Mouse (Mus musculus) limb, embryonic 11.5 days (tissue): ENCODE results near the gene Mfsd14b. TPM values are rescaled to one million over a fixed set of nuclear protein-coding genes. Genes with fewer than 3 reads are reported as not detected.

Source experiments
- ATAC-seq: fragments of 200-750 bp; cut with Nextera tagmentation; 2 replicates; pipeline ENCODE4 v1.8.0; 2017; ENCODE audit warnings: low read depth; ENCODE audit not compliant: insufficient number of reproducible peaks, low FRiP score, low TSS enrichment
- DNase-seq: peaks from one replicate; pipeline ENCODE4 v3.0.0-alpha.2; 2015; ENCODE audit warnings: low spot score
- H3K27ac ChIP-seq: fragments of 300-500 bp; sonication (generic); replicated peaks from 2 replicates; pipeline ENCODE4 v1.5.1; 2014; ENCODE audit warnings: low read depth, mild to moderate bottlenecking, low read length
- H3K27me3 ChIP-seq: fragments of 300-500 bp; sonication (generic); 2 replicates; pipeline ENCODE4 v1.6.1; 2014; ENCODE audit warnings: mild to moderate bottlenecking, low read length, mixed read lengths; ENCODE audit not compliant: control insufficient read depth, insufficient read depth
- H3K36me3 ChIP-seq: fragments of 300-500 bp; sonication (generic); 2 replicates; pipeline ENCODE4 v1.6.1; 2014; ENCODE audit warnings: mild to moderate bottlenecking, low read length, moderate library complexity, mixed read lengths; ENCODE audit not compliant: control insufficient read depth, insufficient read depth
- H3K4me1 ChIP-seq: fragments of 300-500 bp; sonication (generic); 2 replicates; pipeline ENCODE4 v1.6.1; 2014; ENCODE audit warnings: low read length, mixed read lengths; ENCODE audit not compliant: control insufficient read depth, insufficient read depth
- H3K4me2 ChIP-seq: fragments of 300-500 bp; sonication (generic); 2 replicates; pipeline ENCODE4 v1.6.1; 2014; ENCODE audit warnings: low read depth, mild to moderate bottlenecking, moderate library complexity; ENCODE audit not compliant: severe bottlenecking
- H3K4me3 ChIP-seq: fragments of 300-500 bp; sonication (generic); 2 replicates; pipeline ENCODE4 v1.5.1; 2014; ENCODE audit warnings: low read depth, low read length
- H3K9ac ChIP-seq: fragments of 300-500 bp; sonication (generic); 2 replicates; pipeline ENCODE4 v1.6.1; 2014; ENCODE audit warnings: mild to moderate bottlenecking, low read length
- H3K9me3 ChIP-seq: fragments of 300-500 bp; sonication (generic); 2 replicates; pipeline ENCODE4 v1.6.1; 2016; ENCODE audit warnings: low read length; ENCODE audit not compliant: control insufficient read depth
- WGBS: fragments of 180-500 bp; shearing (Covaris S2); extraction: QIAGEN DNeasy Blood & Tissue Kit; methylation state at CpG from one replicate; pipeline ENCODE4 v1.1.7; 2014; 5-methylcytosine and 5-hydroxymethylcytosine counted together
- polyA plus RNA-seq: library from polyadenylated mRNA; unstranded; fragments of >200 nt; fragmentation: Nextera tagmentation; extraction: Ambion mirVana; gene quantifications from 2 replicates; pipeline ENCODE4 v1.2.1, GENCODE M21; 2014

Gene Mfsd14b
- 49.3 and 53.6 TPM in 2 replicates for polyA plus RNA-seq

DNA sequence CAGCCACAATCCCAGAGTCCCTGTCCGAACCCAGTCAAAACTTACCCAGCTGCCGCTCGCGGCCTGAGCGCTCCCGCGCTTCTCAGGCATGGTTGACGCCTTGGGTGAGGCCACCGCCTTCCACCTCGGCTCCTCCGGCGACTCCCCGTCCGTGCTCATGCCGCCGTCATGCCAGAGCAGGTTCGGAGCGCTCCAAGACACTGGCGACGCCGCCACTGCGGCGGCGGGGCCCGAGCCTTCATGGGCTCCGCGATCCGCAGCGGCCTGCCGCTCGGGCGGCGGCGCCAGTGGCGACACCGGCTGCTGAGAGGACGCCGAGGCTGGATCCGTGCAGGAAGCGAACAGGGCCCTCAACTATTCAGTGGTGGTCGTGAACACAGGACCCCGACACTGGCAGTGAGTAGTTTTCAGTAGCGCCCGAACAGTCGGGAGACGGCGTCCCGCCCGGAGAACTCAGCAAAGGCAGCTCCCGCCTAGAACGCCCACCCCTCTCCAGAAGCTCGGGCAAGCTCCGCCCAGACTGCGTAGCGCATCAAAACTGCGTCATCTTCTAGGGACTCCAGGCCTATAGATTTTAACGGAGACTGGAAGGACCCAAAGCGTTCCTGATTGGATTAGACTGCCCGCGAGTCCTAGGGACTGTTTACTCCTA, at the start of gene Mfsd14b:
Gene Mfsd14b (minus strand): TSS at position 517 of the 652 bp plus-strand sequence.
- Histone ChIP-seq H3K27ac (peak within 1 kb of the TSS; percentile 84), H3K27me3 (no peaks in the 10 kb centered on the region), H3K4me1 (no peaks in the 10 kb centered on the region), H3K9me3 (peaks cover 3% of the 10 kb centered on the region; the same call in 1 of the 2 replicates), H3K4me3 (peak within 1 kb of the TSS; percentile 84), H3K9ac (peak within 1 kb of the TSS; percentile 93), H3K36me3 (no peaks in the 10 kb centered on the region), H3K4me2 (peak within 1 kb of the TSS; percentile 68)
- peak; percentile 100 for ATAC-seq
- WGBS = under 1% methylated on average over 60 of the region's 60 CpGs
- peak; percentile 91 for DNase-seq

GRCm38 (mm10) chr13:65149940-65150339, 37.2 kb upstream of the Mfsd14b start, which contains the start of gene Olfr466:
TSS of gene Olfr466 (plus strand) at chr13:65150240.
- no peak within 1 kb of the TSS for H3K27ac ChIP-seq
- no peak for DNase-seq
- 56% methylated on average over 1 of the region's 1 CpGs for WGBS
- H3K36me3 ChIP-seq = no peaks in the 10 kb centered on the region
- no peak within 1 kb of the TSS for H3K9ac ChIP-seq
- no peaks in the 10 kb centered on the region for H3K27me3 ChIP-seq
- no peaks in the 10 kb centered on the region for H3K4me1 ChIP-seq
- H3K4me3 ChIP-seq = no peak within 1 kb of the TSS
- H3K9me3 ChIP-seq = no peaks in the 10 kb centered on the region
- no peak for ATAC-seq
- H3K4me2 ChIP-seq = no peak within 1 kb of the TSS

- H3K36me3 ChIP-seq = no peaks in the 10 kb centered on the region
- DNase-seq = no peak
- no peaks in the 10 kb centered on the region for H3K4me1 ChIP-seq
- H3K27me3 ChIP-seq = no peaks in the 10 kb centered on the region
- no peak within 1 kb of the TSS for H3K4me2 ChIP-seq
- no peak for ATAC-seq
- H3K4me3 ChIP-seq = no peak within 1 kb of the TSS
- 83% methylated on average over 4 of the region's 4 CpGs for WGBS
- no peak within 1 kb of the TSS for H3K27ac ChIP-seq
- no peaks in the 10 kb centered on the region for H3K9me3 ChIP-seq
- no peak within 1 kb of the TSS for H3K9ac ChIP-seq
These were observed 25.0 kb upstream of the Mfsd14b start, which contains the start of gene Olfr465-ps1 for GRCm38 (mm10) chr13:65137789-65138188. TSS of gene Olfr465-ps1 (plus strand) at chr13:65138089.

GRCm38 (mm10) chr13:65127063-65127847, 14.5 kb upstream of the Mfsd14b start:
- no peak overlapping the region for H3K9ac ChIP-seq
- H3K4me1 ChIP-seq = no peaks in the 10 kb centered on the region
- ATAC-seq (no peak), DNase-seq (no peak)
- no peaks in the 10 kb centered on the region for H3K36me3 ChIP-seq
- H3K4me3 ChIP-seq = no peak overlapping the region
- no peaks in the 10 kb centered on the region for H3K9me3 ChIP-seq
- H3K27me3 ChIP-seq = no peaks in the 10 kb centered on the region
- H3K4me2 ChIP-seq = no peak overlapping the region
- 65% methylated on average over 3 of the region's 3 CpGs for WGBS
- H3K27ac ChIP-seq = no peak overlapping the region

DNA sequence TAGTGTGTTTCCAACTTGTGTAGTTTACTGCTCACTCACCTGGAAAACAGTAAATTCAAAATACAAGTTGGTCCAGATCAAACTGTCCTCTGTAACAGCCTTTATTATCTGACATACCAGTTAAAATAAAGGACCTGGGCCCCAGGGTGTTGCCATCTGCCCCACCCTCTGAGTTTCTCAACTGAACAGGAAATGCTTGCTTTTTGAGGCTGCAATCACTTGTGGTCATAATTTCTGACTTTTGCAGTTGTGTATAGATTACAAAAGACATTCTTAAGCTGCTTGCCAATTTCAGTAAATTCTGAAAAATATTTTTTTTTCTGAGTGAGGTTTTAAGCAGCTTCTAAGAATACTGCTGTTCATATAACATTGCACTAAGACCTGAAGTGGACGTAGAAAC, 9.3 kb upstream of the Mfsd14b start:
- Histone ChIP-seq H3K36me3 (no peaks in the 10 kb centered on the region), H3K4me3 (no peak overlapping the region), H3K9ac (no peak overlapping the region), H3K4me2 (no peak overlapping the region), H3K27ac (no peak overlapping the region), H3K27me3 (no peaks in the 10 kb centered on the region), H3K9me3 (no peaks in the 10 kb centered on the region), H3K4me1 (no peaks in the 10 kb centered on the region)
- no peak for ATAC-seq
- WGBS = 91% methylated on average over 1 of the region's 1 CpGs
- no peak for DNase-seq

DNA sequence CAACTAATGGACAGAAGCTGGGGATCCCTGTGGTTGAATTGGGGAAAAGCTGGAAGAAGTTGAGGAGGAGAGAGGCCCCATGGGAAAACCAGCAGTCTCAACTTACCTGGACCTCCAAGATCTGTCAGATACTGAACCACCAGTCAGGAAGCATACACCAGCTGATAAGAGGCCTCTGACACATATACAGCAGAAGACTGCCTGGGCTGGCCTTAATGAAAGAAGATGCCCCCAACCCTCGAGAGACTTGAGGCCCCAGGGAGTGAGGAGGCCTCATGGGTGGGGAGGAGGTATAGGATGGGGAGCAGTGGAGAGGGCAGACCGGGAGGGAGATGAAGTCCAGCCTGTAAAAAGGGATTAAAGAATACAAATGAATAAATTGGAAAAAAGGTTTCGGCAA, 8.2 kb upstream of the Mfsd14b start:
- H3K9ac ChIP-seq = no peak overlapping the region
- ATAC-seq (no peak), DNase-seq (no peak)
- WGBS = 65% methylated on average over 3 of the region's 3 CpGs
- no peak overlapping the region for H3K27ac ChIP-seq
- H3K4me1 ChIP-seq = no peaks in the 10 kb centered on the region
- no peak overlapping the region for H3K4me3 ChIP-seq
- no peak overlapping the region for H3K4me2 ChIP-seq
- no peaks in the 10 kb centered on the region for H3K9me3 ChIP-seq
- H3K36me3 ChIP-seq = no peaks in the 10 kb centered on the region
- H3K27me3 ChIP-seq = no peaks in the 10 kb centered on the region

GRCm38 (mm10) chr13:65113239-65113638, 464 bp upstream of the Mfsd14b start:
- no peaks in the 10 kb centered on the region for H3K27me3 ChIP-seq
- H3K4me2 ChIP-seq = peak overlapping the region; percentile 68
- no peak for DNase-seq
- no peak overlapping the region for H3K27ac ChIP-seq
- peak; percentile 41; the same call in 1 of the 2 replicates for ATAC-seq
- no peaks in the 10 kb centered on the region for H3K9me3 ChIP-seq
- no peaks in the 10 kb centered on the region for H3K36me3 ChIP-seq
- no peaks in the 10 kb centered on the region for H3K4me1 ChIP-seq
- WGBS = 62% methylated on average over 3 of the region's 3 CpGs
- H3K9ac ChIP-seq = peak overlapping the region; percentile 93
- peak overlapping the region; percentile 84 for H3K4me3 ChIP-seq

DNA sequence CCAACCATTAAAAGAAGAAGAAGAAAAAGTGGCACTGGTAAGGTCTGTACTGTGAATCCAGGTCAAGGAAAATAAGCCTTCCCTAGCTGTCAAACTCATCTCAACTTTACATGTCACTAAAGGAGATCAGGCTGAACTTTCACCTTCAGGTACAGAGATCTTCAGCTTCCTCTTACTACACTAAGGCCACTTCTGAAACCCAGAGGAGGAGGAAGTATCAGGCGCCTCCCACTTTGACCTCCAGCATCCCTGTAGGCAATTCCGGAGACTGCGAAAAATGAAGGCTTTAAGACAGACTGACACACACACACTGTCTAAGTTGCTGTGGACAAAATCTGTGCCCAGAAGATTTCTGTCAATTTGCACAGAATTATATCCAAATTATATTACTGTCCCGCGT, 814 bp downstream of the Mfsd14b start:
- Histone ChIP-seq H3K4me3 (peak overlapping the region; percentile 84), H3K4me2 (peak overlapping the region; percentile 68), H3K27me3 (no peaks in the 10 kb centered on the region), H3K27ac (no peak overlapping the region), H3K36me3 (no peaks in the 10 kb centered on the region), H3K4me1 (no peaks in the 10 kb centered on the region), H3K9ac (peak overlapping the region; percentile 93), H3K9me3 (peaks cover 5% of the 10 kb centered on the region; the same call in 1 of the 2 replicates)
- DNase-seq (peak; percentile 29), ATAC-seq (no peak)
- 0% methylated on average over 5 of the region's 5 CpGs for WGBS
